Mouse (Mus musculus): ENCODE measurements around the gene Slc9a2. TPM values are rescaled to one million over a fixed set of nuclear protein-coding genes. Genes with fewer than 3 reads are reported as not detected.

The Slc9a2 gene
- polyA plus RNA-seq, 1 experiment from 2014 or later = 0.19 TPM

DNA sequence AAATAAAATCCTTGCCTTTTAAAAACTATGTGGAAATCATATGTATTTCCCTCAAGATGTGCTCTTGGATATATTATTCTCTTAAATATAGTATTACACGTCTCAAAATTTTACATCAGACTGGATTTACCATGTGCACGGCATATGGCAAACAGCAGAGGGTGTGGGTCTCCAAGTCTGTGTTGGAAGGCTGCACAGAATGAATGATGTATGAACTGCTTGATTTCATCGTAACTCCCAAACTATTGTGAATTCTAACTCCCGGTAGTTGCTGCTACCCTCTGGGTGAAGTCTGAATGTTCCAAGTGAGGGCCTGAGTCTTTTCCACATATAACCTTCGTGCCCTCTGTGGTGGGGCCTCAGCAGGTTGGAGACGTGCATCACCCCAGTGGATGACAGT lies 108.6 kb downstream of the Slc9a2 start:
- no peak overlapping the region for H3K27ac ChIP-seq (replicated peaks)
- H3K9me3 ChIP-seq = no peaks in the 10 kb centered on the region
- H3K4me1 ChIP-seq = peaks cover 11% of the 10 kb centered on the region; the same call in 1 of the 2 replicates
- no peaks in the 10 kb centered on the region for H3K27me3 ChIP-seq (replicated peaks)
- ATAC-seq (ENCODE audit: extremely low read depth, insufficient number of reproducible peaks, low FRiP score, low TSS enrichment) = no peak
- peaks cover 5% of the 10 kb centered on the region; the same call in 1 of the 2 replicates for H3K36me3 ChIP-seq
- WGBS = 79% methylated on average over 6 of the region's 6 CpGs
- no peak overlapping the region for H3K4me3 ChIP-seq
- no peak overlapping the region for H3K4me2 ChIP-seq
- no peak overlapping the region for H3K9ac ChIP-seq

DNA sequence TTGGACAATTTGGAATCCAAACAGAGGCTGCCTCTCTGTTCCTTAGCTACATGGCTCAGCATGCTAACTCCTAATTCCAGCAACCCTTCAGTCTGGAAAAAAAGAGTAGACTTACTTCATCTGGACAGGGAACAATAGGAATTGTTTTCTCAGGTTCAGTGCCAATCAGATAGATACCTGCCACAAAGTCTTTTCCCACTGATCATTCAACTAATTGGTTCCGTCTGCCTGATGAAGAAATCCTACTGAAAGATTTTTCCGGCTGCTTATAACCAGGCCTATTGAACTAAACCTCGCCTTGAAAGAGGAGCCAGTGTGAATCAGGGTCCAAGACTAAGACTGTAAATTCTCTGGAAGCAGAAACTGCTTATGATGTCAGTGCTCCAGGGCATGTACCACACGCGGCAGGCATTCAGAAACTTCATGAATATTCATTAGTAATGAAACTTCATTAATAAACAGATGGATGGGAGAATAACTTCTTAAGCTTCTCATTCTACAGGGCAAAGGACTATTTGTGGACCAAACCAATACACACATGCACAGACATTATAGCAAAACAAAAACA lies 109.4 kb downstream of the Slc9a2 start:
- no peak for ATAC-seq (ENCODE audit: extremely low read depth, insufficient number of reproducible peaks, low FRiP score, low TSS enrichment)
- 37% methylated on average over 5 of the region's 5 CpGs for WGBS
- Histone ChIP-seq H3K27me3 (replicated peaks) (no peaks in the 10 kb centered on the region), H3K4me3 (peak overlapping the region; percentile 83), H3K27ac (replicated peaks) (no peak overlapping the region), H3K9ac (peak overlapping the region; percentile 82), H3K36me3 (no peaks in the 10 kb centered on the region), H3K4me1 (peaks cover 11% of the 10 kb centered on the region; the same call in 1 of the 2 replicates), H3K9me3 (no peaks in the 10 kb centered on the region), H3K4me2 (peak overlapping the region; percentile 86)

DNA sequence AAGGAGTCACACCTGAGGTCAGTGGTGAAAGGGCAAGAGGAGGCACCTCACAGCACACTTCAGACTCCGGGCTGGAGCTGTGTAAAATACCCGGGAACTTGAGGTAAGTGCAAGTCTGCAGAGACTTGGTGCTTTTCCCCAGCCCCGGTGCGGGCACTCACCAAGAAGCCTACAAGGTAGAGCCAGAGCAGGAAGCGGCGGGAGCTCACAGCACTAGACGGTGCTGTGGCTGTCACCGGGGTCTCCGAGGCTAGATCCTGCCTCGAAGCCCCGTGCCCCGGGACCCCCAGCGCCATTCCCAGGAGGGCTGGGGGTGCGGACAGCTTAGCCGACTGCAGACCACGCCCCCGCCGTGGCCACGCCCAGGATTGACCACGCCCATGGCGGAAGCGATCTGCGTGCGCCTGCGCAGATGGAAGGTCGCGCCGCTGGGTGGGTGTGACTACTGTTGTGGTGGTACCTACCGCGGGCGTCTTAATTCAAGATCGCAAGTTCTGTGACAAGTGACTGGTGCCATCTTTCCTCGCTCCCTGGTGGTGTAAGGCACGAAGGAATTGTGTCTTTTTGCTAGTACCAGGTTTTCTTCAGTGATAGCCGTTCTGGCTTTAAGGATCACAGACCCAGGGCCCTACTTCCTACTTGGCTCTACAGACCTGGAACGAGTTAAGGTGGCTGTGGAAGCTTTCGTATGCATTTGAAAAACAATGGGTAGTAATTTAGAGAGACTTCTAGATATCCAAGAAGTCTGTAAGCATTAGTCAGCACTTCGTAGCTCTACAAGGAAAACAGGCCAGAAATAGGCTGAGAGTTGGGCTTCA lies 110.2 kb downstream of the Slc9a2 start, which contains the start of gene Mfsd9:
Gene Mfsd9 (minus strand): TSS at position 364 of the 818 bp plus-strand sequence.
- Histone ChIP-seq H3K4me1 (peaks cover 11% of the 10 kb centered on the region; the same call in 1 of the 2 replicates), H3K4me2 (peak within 1 kb of the TSS; percentile 86), H3K9ac (peak within 1 kb of the TSS; percentile 82), H3K9me3 (no peaks in the 10 kb centered on the region), H3K4me3 (peak within 1 kb of the TSS; percentile 83), H3K36me3 (no peaks in the 10 kb centered on the region), H3K27me3 (replicated peaks) (no peaks in the 10 kb centered on the region), H3K27ac (replicated peaks) (no peak within 1 kb of the TSS)
- peak; percentile 73 for ATAC-seq (ENCODE audit: extremely low read depth, insufficient number of reproducible peaks, low FRiP score, low TSS enrichment)
- WGBS = 5% methylated on average over 38 of the region's 38 CpGs

DNA sequence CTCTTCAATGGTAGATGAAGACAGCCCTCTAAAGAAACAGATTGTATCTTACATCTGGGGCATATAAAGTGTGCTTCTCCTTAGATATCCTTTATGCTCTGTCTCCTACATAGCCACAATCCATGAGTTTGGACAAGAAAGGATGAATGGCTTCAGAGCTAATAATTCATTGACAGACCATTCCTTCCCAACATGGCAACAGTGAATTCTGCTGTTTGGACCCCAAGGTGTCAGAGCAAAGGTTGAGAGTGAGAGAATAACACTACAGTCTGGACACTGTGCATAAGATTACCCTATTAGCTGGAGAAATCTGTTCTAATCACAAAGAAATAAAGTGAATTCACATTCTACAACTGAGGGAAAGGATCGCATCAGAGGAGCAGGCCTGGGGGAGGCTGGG lies 115.1 kb downstream of the Slc9a2 start:
- Histone ChIP-seq H3K4me3 (no peak overlapping the region), H3K27me3 (replicated peaks) (no peaks in the 10 kb centered on the region), H3K27ac (replicated peaks) (no peak overlapping the region), H3K4me1 (peaks cover 4% of the 10 kb centered on the region; the same call in 1 of the 2 replicates), H3K9ac (no peak overlapping the region), H3K9me3 (no peaks in the 10 kb centered on the region), H3K36me3 (no peaks in the 10 kb centered on the region), H3K4me2 (no peak overlapping the region)
- ATAC-seq (ENCODE audit: extremely low read depth, insufficient number of reproducible peaks, low FRiP score, low TSS enrichment) = no peak
- WGBS = 75% methylated on average over 1 of the region's 1 CpGs

DNA sequence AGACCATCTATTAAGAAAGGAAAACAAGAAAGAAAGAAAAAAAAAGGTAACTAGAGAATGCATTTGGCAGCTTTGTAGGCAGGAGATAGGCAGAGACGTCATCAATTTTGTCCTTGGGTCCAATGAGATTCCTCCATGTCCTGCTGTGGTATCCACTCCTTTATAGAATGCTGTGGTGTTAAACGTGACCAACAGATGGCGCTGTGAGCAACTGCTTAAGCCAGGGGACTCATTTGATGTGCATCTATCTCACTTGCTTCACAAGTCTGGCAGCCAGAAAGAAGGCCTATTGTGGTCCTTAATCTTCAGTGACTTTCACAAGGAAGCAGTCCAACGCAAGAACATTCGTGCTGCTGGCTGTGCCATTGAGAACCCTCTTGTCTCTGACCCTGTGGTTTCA lies 117.0 kb downstream of the Slc9a2 start:
- no peaks in the 10 kb centered on the region for H3K27me3 ChIP-seq (replicated peaks)
- WGBS = 14% methylated on average over 5 of the region's 5 CpGs
- H3K9ac ChIP-seq = no peak overlapping the region
- no peak overlapping the region for H3K4me2 ChIP-seq
- H3K4me3 ChIP-seq = no peak overlapping the region
- H3K9me3 ChIP-seq = no peaks in the 10 kb centered on the region
- no peak for ATAC-seq (ENCODE audit: extremely low read depth, insufficient number of reproducible peaks, low FRiP score, low TSS enrichment)
- H3K27ac ChIP-seq (replicated peaks) = no peak overlapping the region
- H3K36me3 ChIP-seq = no peaks in the 10 kb centered on the region
- no peaks in the 10 kb centered on the region for H3K4me1 ChIP-seq

DNA sequence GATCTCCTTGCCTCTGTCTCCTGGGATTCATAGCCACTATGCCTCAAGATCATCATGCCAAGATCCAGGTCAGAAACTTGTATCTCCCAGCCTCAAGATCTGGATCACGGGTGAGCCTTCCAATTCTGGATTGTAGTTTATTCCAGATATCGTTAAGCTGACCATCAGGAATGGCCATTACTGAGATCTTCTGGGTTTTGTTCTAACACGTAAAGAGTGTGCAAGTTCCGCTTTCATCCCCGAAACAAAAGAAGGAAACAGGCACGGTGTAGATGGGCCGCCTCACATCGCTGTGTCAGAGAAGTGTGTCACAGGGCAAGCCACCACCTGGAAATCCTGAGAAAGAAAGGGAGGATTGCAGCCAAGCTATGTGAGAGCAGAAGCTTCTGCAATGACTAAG lies 118.7 kb downstream of the Slc9a2 start:
- H3K4me1 ChIP-seq = peaks cover 11% of the 10 kb centered on the region
- no peak overlapping the region for H3K9ac ChIP-seq
- H3K9me3 ChIP-seq = no peaks in the 10 kb centered on the region
- no peak overlapping the region for H3K4me3 ChIP-seq
- H3K36me3 ChIP-seq = no peaks in the 10 kb centered on the region
- no peaks in the 10 kb centered on the region for H3K27me3 ChIP-seq (replicated peaks)
- WGBS = 79% methylated on average over 8 of the region's 8 CpGs
- no peak overlapping the region for H3K27ac ChIP-seq (replicated peaks)
- H3K4me2 ChIP-seq = no peak overlapping the region
- no peak for ATAC-seq (ENCODE audit: extremely low read depth, insufficient number of reproducible peaks, low FRiP score, low TSS enrichment)

DNA sequence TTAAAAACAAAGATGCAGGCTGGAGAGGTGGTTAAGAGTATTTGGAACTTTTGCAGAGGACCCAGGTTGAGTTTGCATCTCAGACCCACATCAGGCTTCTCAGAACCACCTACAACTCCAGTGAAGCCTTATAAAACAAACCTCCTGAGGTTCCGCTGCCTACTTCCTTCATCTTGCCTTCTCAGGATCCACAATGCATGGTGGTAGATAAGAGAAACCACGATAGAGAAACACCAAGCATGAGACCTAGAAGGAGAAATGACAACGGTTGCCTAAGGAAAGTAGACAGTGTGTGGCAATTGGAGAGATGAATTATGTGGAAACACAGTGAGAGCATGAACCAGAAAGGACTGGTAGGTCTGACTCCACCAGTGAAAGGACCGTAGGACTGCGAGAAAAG lies 120.5 kb downstream of the Slc9a2 start:
- 68% methylated on average over 5 of the region's 5 CpGs for WGBS
- no peak overlapping the region for H3K27ac ChIP-seq (replicated peaks)
- ATAC-seq (ENCODE audit: extremely low read depth, insufficient number of reproducible peaks, low FRiP score, low TSS enrichment) = no peak

DNA sequence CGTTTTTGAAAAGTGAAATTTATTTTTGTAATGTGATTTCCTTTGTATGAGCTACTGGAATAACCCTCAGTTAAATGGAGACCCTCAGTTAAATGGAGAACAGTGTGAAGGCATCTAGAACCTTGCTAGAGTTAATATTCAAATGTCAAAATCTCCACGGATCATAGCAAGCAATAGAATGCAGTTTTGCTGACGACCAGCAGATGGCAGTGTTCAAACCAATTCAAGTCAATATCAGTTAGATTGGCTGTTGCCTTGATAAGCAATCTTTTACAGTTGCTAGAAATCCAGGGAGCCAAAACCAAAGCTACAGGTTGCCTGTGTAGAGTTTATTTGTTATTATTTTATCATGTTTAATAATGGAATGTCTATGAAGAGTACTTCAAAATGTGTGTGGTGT lies 122.4 kb downstream of the Slc9a2 start:
- Histone ChIP-seq H3K27ac (replicated peaks) (no peak overlapping the region), H3K4me1 (peaks cover 18% of the 10 kb centered on the region), H3K9ac (no peak overlapping the region), H3K9me3 (no peaks in the 10 kb centered on the region), H3K4me2 (no peak overlapping the region), H3K27me3 (replicated peaks) (no peaks in the 10 kb centered on the region), H3K4me3 (no peak overlapping the region), H3K36me3 (no peaks in the 10 kb centered on the region)
- no peak for ATAC-seq (ENCODE audit: extremely low read depth, insufficient number of reproducible peaks, low FRiP score, low TSS enrichment)
- 17% methylated on average over 3 of the region's 3 CpGs for WGBS

More for the DNA sequence above, 120.5 kb downstream of the Slc9a2 start:
- H3K36me3 ChIP-seq = no peaks in the 10 kb centered on the region
- no peaks in the 10 kb centered on the region for H3K9me3 ChIP-seq
- no peak overlapping the region for H3K9ac ChIP-seq
- no peaks in the 10 kb centered on the region for H3K27me3 ChIP-seq (replicated peaks)
- peaks cover 18% of the 10 kb centered on the region for H3K4me1 ChIP-seq
- no peak overlapping the region for H3K4me2 ChIP-seq
- no peak overlapping the region for H3K4me3 ChIP-seq

DNA sequence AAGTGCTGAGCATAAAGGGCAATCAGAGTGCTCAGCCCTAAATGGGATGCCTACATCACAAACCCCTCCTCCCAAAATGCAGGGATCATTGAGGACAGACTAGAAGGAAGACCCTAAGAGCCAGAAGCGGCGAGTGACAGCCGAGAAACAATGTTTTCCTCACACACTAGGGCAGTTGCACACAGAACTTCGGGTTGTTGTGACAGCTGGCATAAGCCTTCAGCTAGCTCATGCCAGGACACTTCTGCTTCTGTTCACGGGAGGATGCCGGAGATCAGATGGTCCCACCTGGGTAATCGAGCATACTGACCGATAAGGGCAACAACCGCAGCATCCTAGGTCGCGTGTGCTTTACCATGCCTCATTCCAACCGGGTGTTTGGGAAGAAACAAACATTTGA lies 123.7 kb downstream of the Slc9a2 start:
- peak overlapping the region; percentile 45; the same call in 1 of the 2 replicates for H3K27ac ChIP-seq (replicated peaks)
- ATAC-seq (ENCODE audit: extremely low read depth, insufficient number of reproducible peaks, low FRiP score, low TSS enrichment) = no peak
- no peak overlapping the region for H3K4me3 ChIP-seq
- no peak overlapping the region for H3K4me2 ChIP-seq
- no peaks in the 10 kb centered on the region for H3K27me3 ChIP-seq (replicated peaks)
- no peak overlapping the region for H3K9ac ChIP-seq
- no peaks in the 10 kb centered on the region for H3K9me3 ChIP-seq
- WGBS = 82% methylated on average over 12 of the region's 12 CpGs
- no peaks in the 10 kb centered on the region for H3K36me3 ChIP-seq
- peaks cover 20% of the 10 kb centered on the region for H3K4me1 ChIP-seq

DNA sequence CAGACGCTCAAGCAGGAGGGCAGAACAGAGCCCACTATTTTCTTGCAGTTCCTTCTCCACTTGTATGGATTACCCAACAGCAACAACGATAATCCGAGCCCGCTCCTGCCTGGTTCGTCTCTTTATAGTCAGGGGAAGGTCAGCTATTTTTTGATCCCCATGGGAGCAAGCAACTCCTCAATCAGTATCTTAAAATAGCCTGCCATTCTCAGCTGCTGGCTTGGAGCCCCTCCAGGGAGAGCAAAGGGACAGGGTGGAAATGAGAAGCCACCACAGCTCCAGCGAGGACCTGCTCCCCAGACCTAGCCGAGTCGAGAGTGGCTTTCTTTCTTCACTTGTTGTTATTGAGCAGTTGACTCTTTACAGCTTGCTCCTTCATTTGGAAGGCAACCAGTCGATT lies 125.0 kb downstream of the Slc9a2 start, which contains the start of gene Tmem182:
Gene Tmem182 (plus strand): TSS at position 251 of the 400 bp plus-strand sequence.
- Histone ChIP-seq H3K9me3 (no peaks in the 10 kb centered on the region), H3K4me2 (peak within 1 kb of the TSS; percentile 61), H3K9ac (peak within 1 kb of the TSS; percentile 51), H3K4me1 (peaks cover 20% of the 10 kb centered on the region), H3K27me3 (replicated peaks) (no peaks in the 10 kb centered on the region), H3K4me3 (peak within 1 kb of the TSS; percentile 37), H3K36me3 (no peaks in the 10 kb centered on the region), H3K27ac (replicated peaks) (peak within 1 kb of the TSS; percentile 89)
- no peak for ATAC-seq (ENCODE audit: extremely low read depth, insufficient number of reproducible peaks, low FRiP score, low TSS enrichment)
- 34% methylated on average over 9 of the region's 9 CpGs for WGBS

DNA sequence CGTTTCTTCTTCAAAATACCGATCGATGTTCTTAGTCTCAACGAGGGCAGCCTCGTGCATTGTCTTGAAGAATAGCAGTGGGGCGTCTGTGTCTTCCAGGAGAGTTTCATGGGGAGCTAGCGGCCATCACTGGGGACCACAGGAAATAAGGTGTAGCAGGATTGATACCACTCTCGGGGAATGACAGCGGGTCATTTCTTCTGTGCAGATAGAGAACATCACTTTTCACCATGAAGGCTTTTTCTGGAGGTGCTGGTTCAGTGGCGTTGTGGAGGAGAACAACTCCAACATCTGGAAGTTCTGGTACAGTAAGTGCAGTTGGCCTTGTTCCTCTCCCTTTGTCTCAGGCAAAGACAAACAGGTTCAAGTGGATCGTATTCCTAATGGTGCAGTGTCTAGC lies 125.5 kb downstream of the Slc9a2 start:
- peaks cover 20% of the 10 kb centered on the region for H3K4me1 ChIP-seq
- peak overlapping the region; percentile 89 for H3K27ac ChIP-seq (replicated peaks)
- H3K4me3 ChIP-seq = peak overlapping the region; percentile 37
- 72% methylated on average over 11 of the region's 11 CpGs for WGBS
- peak overlapping the region; percentile 61 for H3K4me2 ChIP-seq
- no peaks in the 10 kb centered on the region for H3K27me3 ChIP-seq (replicated peaks)
- H3K36me3 ChIP-seq = no peaks in the 10 kb centered on the region
- H3K9me3 ChIP-seq = no peaks in the 10 kb centered on the region
- no peak for ATAC-seq (ENCODE audit: extremely low read depth, insufficient number of reproducible peaks, low FRiP score, low TSS enrichment)
- peak overlapping the region; percentile 51 for H3K9ac ChIP-seq
